Mouse (Mus musculus) E14TG2a.4 (cell line): Measurements from ENCODE around the gene Clstn3.

Experiments
- H3K27me3 ChIP-seq: 2 replicates; pipeline ENCODE4 v1.6.1; 2014; ENCODE audit warnings: low read length, control low read depth; ENCODE audit not compliant: insufficient read depth
- H3K36me3 ChIP-seq: 2 replicates; pipeline ENCODE4 v1.6.1; 2014; ENCODE audit warnings: low read length, control low read depth; ENCODE audit not compliant: insufficient read depth
- H3K4me1 ChIP-seq: replicated peaks from 2 replicates; pipeline ENCODE4 v1.6.1; 2014; ENCODE audit warnings: low read depth, low read length, control low read depth
- H3K4me3 ChIP-seq: replicated peaks from 2 replicates; pipeline ENCODE4 v1.5.1; 2014; ENCODE audit warnings: mild to moderate bottlenecking, low read length
- H3K9me3 ChIP-seq: 2 replicates; pipeline ENCODE4 v1.6.1; 2014; ENCODE audit warnings: low read length, control low read depth
- CTCF ChIP-seq: conservative IDR thresholded peaks from 2 replicates; pipeline ENCODE4 v1.5.1; 2014; ENCODE audit warnings: low read length
- NANOG ChIP-seq: IDR thresholded peaks from 2 replicates; pipeline ENCODE4 v1.6.1; 2014; ENCODE audit warnings: borderline replicate concordance, low read length, mixed read lengths
- POU5F1 ChIP-seq: IDR thresholded peaks from 2 replicates; pipeline ENCODE4 v1.6.1; 2014; ENCODE audit warnings: low read length, borderline replicate concordance

Clstn3 gene

DNA sequence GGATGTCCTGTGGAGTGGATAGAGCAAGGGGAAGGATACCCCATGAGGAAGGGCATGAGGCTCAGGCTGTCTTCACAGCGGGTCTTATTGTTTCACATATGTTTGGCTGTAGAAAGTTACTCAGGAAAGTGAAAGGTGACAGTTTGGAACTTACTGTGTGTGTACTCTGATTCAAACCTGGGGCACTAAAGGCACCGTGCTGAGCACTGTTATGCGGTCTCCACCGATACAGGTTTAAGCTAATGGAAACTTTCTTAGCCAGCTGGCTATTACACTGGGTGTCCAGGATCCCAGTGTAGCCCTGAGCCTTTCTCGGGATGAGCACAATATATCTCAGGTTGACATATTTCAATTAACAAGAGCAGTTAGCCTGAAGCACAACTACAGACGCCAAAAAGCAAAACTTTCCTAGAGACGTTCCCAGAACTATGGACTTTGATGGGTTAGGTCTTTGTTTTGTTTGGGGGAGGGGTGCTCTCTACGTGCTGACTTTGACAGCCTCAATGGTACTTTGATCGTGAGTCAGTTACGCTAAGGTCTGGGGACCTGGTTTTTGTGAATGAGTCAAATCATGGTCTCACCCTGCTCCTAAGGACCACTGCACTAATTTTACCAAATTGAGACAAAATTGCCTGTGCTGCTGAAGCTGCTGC is 35.4 kb upstream of the Clstn3 start:
- H3K4me1 ChIP-seq = peaks cover 44% of the 10 kb centered on the region
- H3K27me3 ChIP-seq = no peaks in the 10 kb centered on the region; the same call in 1 of the 2 replicates
- no peaks in the 10 kb centered on the region for H3K36me3 ChIP-seq
- no peaks in the 10 kb centered on the region for H3K9me3 ChIP-seq
- peak overlapping the region; percentile 23; the same call in 1 of the 2 replicates for H3K4me3 ChIP-seq
- TF ChIP-seq POU5F1 = no peak
- no peak for TF ChIP-seq CTCF
- TF ChIP-seq NANOG = no peak

DNA sequence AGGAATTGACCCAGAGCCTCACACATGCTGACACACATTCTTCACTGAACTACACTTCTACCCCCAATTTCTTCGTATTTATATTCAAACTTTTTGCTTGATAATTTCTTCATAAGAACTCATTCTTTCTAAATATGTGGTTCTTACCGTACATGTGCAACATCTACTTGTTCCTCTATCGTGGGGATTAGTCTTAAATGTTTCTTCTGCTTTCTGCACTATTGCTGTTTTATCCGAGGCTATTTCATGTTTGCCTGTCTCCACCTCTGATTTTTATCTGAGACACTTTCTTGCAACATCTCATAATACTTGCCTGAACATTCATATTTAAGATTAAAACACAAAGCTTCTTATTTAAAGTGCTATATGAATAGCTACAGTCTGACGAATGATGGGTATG is 31.5 kb upstream of the Clstn3 start:
- Histone ChIP-seq H3K4me3 (no peak overlapping the region), H3K36me3 (no peaks in the 10 kb centered on the region), H3K27me3 (no peaks in the 10 kb centered on the region; the same call in 1 of the 2 replicates), H3K9me3 (no peaks in the 10 kb centered on the region), H3K4me1 (peaks cover 33% of the 10 kb centered on the region)
- TF ChIP-seq NANOG = no peak
- no peak for TF ChIP-seq POU5F1
- no peak for TF ChIP-seq CTCF

GRCm38 (mm10) chr6:124493886-124494285 is 29.3 kb upstream of the Clstn3 start:
- H3K27me3 ChIP-seq = no peaks in the 10 kb centered on the region; the same call in 1 of the 2 replicates
- H3K9me3 ChIP-seq = no peaks in the 10 kb centered on the region
- H3K4me3 ChIP-seq = peak overlapping the region; percentile 37
- no peaks in the 10 kb centered on the region for H3K36me3 ChIP-seq
- H3K4me1 ChIP-seq = peaks cover 16% of the 10 kb centered on the region
- no peak for TF ChIP-seq POU5F1
- TF ChIP-seq NANOG = no peak
- no peak for TF ChIP-seq CTCF

DNA sequence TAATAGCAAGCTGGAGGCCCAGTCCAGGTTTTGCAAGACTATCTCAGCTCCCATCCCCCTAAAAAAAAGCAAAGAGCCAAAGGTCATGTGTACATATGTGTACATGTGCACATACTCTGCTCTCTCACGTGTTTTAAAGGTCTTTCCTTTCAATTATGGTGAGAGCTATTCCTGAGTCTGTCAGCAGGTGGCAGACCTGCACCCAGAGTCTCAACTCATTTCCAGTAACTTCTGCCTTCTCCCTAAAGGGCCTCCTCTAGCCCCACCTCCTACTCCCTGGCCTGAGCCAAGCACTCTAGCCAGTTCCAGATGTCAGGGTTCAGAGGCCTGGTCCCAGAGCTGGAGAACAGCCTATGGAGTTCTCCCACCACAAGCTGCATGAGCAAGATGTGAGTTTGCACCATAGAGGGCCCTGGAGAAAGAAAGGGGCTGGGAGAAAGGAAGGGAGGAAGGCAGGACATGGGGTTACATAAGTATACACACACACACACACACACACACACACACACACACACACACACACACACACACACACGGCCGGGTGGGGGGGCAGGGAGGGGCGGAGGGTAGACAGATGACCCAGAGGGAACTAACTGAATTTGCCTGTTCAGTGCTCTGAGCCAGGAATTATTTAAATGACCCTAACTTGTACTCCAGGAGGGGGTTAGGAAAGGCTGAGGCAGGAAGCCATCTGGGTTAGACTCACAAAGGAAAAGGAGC is 28.4 kb upstream of the Clstn3 start, which contains the start of gene C1rl:
C1rl (plus strand) TSS at position 272 of the 720 bp plus-strand sequence.
- H3K27me3 ChIP-seq = no peaks in the 10 kb centered on the region
- H3K4me3 ChIP-seq = peak within 1 kb of the TSS; percentile 37
- no peaks in the 10 kb centered on the region for H3K36me3 ChIP-seq
- peaks cover 16% of the 10 kb centered on the region for H3K4me1 ChIP-seq
- H3K9me3 ChIP-seq = no peaks in the 10 kb centered on the region
- TF ChIP-seq NANOG (no peak), POU5F1 (no peak), CTCF (peak; percentile 81)

DNA sequence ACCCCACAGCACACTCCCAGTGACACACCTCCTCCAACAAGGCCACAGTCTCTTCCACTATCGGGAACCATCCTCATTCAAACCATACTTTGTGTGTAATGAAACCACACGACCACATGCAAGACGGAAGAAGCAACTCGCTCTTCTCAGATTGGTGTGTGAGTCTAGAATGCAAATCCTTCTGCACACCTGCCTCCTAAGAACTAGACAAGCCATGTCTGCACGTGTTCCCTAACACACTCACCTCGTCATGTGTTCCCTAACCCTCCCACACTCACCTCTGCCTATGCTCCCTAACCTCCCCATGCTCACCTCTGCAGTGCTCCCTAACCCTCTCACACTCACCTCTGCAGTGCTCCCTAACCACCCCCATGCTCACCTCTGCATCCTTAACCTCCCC is 26.8 kb upstream of the Clstn3 start:
- TF ChIP-seq CTCF (no peak), NANOG (no peak), POU5F1 (no peak)
- Histone ChIP-seq H3K4me3 (no peak overlapping the region), H3K4me1 (peaks cover 16% of the 10 kb centered on the region), H3K27me3 (no peaks in the 10 kb centered on the region), H3K9me3 (no peaks in the 10 kb centered on the region), H3K36me3 (no peaks in the 10 kb centered on the region)

DNA sequence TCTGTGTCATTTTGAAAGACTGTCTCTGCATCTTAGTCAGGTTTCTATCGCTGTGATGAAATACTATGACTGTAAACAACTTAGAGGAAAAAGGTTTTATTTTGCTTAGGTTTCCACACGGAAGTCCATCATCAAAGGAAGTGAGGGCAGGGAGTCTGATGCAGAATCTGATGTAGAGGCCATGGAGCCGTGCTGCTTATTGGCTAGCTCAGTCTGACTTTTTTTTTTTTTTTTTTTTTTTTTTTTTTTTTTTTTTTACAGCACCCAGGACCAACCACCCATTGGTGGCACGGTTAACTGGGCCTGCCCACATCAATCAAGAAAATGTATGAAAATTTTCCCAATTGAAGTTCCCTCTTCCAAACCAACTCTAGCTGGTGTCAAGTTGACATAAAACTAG is 24.4 kb upstream of the Clstn3 start:
- Histone ChIP-seq H3K36me3 (no peaks in the 10 kb centered on the region), H3K27me3 (no peaks in the 10 kb centered on the region), H3K4me1 (peaks cover 24% of the 10 kb centered on the region), H3K9me3 (no peaks in the 10 kb centered on the region), H3K4me3 (no peak overlapping the region)
- TF ChIP-seq CTCF = no peak
- no peak for TF ChIP-seq NANOG
- TF ChIP-seq POU5F1 = no peak

- TF ChIP-seq CTCF (no peak), NANOG (no peak), POU5F1 (no peak)
- no peak overlapping the region for H3K4me3 ChIP-seq
- no peaks in the 10 kb centered on the region for H3K36me3 ChIP-seq
- H3K4me1 ChIP-seq = peaks cover 15% of the 10 kb centered on the region
- H3K27me3 ChIP-seq = no peaks in the 10 kb centered on the region
- no peaks in the 10 kb centered on the region for H3K9me3 ChIP-seq
These were observed 22.9 kb upstream of the Clstn3 start for GRCm38 (mm10) chr6:124487509-124487908.

DNA sequence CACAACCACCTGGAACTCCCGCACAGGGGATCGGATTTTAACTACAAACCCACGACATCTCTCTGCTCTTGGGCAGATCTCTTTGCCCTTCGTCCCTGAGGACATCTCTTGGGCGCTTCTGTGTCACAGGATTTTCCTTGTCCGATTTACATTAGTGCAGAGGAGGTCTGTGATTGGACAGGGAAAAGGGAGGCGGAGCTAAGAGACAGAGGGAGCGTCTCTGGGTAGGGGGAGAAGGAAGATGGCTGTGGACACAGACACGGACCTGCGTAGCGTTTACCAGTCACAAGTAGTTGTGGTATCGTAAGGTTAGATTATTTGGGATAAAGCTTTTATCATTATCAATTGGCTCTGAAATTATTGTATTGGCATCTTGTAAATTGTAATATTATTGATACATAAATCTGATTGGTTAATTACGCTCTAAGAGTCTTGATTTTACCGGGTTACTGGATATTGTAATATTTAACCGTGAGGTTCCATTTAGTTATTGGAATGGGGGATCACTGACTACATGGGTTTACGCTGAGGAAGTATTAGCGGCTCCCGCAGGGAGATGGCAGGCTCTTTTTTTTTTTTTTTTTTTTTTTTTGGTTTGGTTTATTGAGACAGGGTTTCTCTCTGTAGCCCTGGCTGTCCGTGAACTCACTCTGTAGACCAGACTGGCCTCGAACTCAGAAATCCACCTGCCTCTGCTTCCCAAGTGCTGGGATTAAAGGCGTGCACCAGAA is 21.0 kb upstream of the Clstn3 start:
- Histone ChIP-seq H3K9me3 (no peaks in the 10 kb centered on the region), H3K4me3 (peak overlapping the region; percentile 73), H3K27me3 (no peaks in the 10 kb centered on the region), H3K4me1 (peaks cover 28% of the 10 kb centered on the region), H3K36me3 (no peaks in the 10 kb centered on the region)
- TF ChIP-seq CTCF = no peak
- no peak for TF ChIP-seq NANOG
- no peak for TF ChIP-seq POU5F1
